Mouse (Mus musculus) kidney, adult 11 months (tissue): ENCODE measurements at regions not wholly inside any gene's neighbourhood (a gene's known extent, or its start where the extent isn't known, plus 50 kb on each side); places are given as distances from the start of the nearest gene placed in this dataset.
"Not testable (repeated sequence)": the region's sequence is repeated elsewhere in the genome, so short reads cannot be mapped to it uniquely, and the experiment has no call there.

ENCODE experiments used
- DNase-seq: peaks from one replicate; pipeline ENCODE4 v3.0.0; 2022

- DNase-seq, result peak; percentile 14
Observed at GRCm38 (mm10) chr10:7390239-7391091, 83.0 kb downstream of the Ulbp1 start.

- DNase-seq, result not testable (repeated sequence)
Observed at GRCm38 (mm10) chr10:7358791-7359190, 114.6 kb downstream of the Ulbp1 start.

DNA sequence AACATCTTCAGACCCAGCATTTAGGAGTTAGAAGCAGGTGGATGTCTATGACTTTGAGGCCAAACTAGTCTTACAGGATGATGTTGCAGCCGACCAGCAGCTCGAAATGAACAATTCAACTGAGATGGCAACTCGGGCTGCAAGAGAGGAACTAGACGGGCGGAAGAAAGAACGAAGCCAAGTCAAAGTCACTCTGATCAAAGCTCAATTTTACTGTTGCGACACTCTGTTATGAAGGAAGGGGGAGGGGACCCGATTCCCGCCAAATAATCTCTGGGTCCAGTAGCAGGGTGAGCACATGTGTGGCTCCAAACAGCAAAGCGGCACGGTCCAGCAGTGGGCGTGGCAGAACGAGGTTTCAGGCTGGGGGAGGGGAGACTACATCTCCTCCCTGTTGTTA, 129.1 kb downstream of the Ulbp1 start:
- peak; percentile 14 for DNase-seq

GRCm38 (mm10) chr10:7343736-7344135, 129.7 kb downstream of the Ulbp1 start:
- DNase-seq, result peak; percentile 18

DNA sequence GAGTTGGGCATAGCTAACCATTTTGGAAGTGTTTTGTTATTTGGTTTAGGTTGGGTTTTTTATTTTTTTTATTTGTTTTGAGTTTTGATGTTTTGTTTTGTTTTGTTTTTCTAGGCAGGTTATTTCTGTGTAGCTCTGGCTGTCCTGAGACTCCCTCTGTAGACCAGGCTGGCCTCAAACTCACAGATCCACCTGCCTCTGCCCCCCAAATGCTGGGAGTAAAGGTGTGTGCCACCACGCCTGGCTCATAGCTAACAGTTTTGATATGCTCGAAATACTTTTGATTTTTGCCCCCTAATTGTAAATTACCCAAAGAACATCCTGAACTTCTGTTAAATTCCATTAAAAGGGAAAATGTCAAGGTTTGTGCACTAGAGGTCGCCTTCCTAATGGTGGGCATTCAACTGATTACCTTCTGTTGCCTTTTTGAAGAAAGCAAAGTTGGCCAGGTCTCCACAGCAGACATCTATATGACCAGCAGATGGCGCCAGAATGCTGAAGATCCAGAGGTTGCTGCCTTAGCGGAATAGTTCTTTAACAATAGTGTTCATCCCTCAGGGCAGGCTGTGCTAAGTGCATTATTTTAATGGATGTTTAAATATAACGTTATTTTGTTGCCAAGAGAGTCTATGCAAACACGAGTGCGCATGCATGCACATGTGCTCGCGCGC, 121.2 kb upstream of the Cnksr3 start:
- peak; percentile 69 for DNase-seq

GRCm38 (mm10) chr10:7328262-7328661, 116.2 kb upstream of the Cnksr3 start:
- DNase-seq, result no peak

DNA sequence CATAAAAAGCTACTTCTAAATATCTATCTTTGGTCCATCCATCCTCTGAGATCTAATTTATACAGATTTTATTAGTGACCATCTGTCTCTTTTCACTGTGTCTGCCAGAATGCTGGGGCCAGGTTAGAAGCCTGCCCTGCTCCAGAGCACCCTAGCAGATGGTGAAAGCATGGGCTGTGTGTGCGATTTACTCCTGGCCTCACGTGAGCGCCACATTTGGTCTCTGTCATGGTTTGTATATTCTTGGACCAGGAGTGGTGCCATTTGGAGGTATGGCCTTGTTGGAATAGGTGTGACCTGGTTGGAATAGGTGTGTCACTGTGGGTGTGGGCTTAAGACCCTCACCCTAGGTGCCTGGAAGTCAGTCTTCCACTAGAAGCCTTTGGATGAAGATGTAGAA, 115.0 kb upstream of the Cnksr3 start:
- DNase-seq, result not testable (repeated sequence)

- DNase-seq, result no peak
Observed at GRCm38 (mm10) chr10:7325074-7325473, 113.0 kb upstream of the Cnksr3 start.

DNA sequence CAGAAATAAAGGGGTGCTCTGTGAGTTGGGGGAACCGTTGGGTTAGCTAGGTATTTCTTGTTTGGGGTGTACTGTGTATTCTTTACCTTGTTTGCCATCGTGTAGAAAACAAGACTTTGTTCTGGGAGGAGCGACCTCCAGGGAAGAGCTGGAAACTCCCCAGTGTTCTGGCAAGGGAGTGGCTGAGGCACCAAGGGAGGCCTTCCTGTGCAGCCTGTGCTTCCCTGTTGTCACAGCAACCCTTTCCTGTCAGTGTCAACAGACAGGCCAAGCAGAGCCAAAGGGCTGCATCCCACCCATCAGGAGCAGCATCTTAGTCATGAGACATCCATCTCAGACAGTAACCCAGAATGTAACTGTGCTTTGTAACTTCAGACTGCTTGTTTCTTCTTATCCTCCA, 111.2 kb upstream of the Cnksr3 start:
- no peak for DNase-seq

DNA sequence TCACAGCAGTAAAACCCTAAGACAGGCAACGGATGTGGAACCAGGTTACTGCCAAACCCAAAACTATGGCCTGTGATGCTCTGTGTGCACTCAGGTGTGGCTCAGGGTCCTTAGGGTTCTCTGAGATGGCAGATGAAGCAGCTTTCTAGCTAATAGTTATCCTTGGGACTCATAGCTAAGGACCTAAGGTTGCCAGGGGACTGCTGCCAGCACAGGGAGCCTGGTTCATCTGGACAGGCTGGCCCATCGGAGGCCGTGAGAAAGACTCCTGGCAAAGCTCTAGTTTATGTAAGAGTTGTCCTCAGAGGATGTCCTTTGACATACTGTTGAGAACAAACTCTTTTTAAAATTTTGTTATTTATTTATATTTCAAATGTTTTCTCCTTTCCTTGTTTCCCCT, 97.9 kb upstream of the Cnksr3 start:
- no peak for DNase-seq

DNA sequence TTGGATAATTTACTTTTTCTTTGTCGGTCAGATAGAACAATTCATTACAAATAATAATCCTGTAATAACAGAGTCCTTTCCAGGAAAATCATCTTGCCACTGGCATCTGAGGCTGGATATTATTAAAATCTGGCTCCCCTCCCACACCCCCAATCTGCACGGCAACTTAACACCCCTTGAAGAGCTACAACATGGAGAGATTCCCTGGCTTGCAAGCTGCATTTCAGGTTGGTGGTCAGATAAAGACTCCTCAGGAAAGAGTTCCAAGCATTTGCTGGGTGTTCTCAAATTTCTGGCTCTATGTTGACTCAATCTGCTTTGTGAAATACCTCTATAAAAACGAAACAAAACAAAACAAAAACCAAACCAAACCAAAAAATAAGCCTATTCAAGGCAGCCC, 93.8 kb upstream of the Cnksr3 start:
- not testable (repeated sequence) for DNase-seq

DNA sequence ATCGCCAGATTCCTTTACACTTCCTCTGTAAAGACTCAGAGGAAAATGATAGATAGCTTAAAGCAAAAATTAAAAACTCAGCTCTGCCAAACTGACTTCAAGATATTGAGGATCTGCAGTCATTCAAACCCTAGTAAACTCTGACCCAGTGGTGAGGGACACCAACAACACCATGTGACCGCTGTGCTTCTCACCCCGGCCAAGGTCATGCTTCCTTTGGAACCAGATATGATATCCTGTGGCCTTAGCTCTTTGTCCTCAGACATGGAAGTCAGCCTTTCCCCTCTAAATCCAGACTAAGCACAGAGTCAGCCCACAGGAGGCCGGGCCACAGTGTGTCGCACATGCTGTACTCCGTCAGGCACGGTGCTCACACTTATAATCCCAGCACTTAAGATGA, 86.3 kb upstream of the Cnksr3 start:
- DNase-seq, result peak; percentile 15

- DNase-seq, result no peak
Observed at GRCm38 (mm10) chr10:7295921-7296320, 83.9 kb upstream of the Cnksr3 start.

DNA sequence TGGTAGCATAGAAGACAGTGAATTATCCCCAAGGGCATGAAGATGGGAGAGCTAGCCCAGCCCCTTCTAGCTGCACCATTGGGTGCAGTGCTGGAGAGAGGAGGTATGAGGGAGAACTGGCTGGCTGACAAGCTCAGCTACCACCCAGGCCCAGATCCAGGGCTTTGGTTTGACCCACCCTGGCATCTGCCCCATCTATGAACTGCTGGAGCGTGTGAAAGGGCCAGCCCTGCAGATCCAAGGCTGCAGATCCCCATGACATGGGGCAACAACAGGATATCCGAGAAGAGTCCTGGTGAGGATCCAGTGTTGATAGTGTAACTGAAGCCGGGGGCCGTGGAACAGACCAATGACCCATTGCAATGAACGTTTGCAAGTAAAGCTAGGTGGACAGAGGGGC, 81.2 kb upstream of the Cnksr3 start:
- DNase-seq, result no peak

GRCm38 (mm10) chr10:7289773-7290411, 77.9 kb upstream of the Cnksr3 start:
- DNase-seq, result peak; percentile 32

GRCm38 (mm10) chr10:7285112-7285905, 73.3 kb upstream of the Cnksr3 start:
- DNase-seq, result no peak

GRCm38 (mm10) chr10:7280429-7280828, 68.4 kb upstream of the Cnksr3 start:
- no peak for DNase-seq

DNA sequence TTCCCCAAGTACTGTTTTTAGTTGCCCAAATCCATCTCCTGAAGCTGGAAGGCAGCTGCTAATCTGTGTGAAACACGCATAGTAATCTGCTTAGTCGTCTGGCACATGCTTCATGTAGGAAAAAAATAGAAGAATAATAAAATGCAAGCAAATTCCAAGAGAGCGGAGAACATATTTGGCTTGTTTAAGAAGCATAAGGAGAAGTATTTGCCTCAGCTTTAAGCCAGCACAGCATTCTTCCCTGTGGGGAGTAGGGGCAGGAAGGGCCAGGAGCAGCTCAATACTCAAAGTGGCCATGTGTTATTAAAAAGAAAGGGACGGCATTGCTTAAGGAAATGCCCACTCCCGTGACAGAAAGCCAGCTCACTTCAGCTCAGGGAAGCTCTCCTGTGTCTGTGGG, 66.8 kb upstream of the Cnksr3 start:
- DNase-seq, result no peak

- DNase-seq, result no peak
Observed at GRCm38 (mm10) chr10:7275357-7275756, 63.3 kb upstream of the Cnksr3 start.

DNA sequence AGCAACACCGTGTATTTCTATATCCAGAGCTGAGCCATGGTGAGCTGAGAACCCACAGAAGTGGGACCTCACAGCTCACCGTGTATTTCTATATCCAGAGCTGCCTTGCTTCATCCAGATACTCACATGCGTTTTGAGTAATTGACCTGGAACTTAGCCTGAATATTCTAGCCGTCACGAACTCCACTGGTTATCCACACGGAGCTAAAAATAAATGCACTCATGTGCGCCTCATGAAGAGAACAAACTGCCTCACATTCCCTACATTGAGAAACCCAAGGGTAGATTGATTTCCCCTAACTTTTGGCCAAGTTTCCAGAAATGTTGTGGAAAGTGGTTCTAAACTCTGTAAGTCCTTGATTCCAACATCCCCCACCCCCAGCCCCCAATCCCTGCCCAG, 62.4 kb upstream of the Cnksr3 start:
- peak; percentile 10 for DNase-seq

DNA sequence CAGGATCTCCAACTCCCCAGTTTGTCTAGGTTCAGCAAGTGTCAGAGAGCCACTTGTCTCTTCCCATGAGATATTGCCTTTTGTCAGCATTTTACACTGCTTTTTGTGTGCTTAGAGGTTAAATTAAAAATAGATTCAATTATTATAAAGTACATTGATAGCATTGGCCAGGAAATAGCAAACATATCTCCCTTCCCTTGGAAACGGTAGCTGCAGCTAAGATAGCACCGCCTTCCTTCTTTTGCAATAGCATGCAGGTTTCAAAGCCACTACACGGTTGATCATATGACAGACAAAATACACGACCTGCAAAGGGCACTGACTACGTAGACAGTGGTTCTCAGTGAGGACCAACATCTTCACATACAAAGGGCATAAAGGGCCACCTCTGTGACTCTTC, 59.1 kb upstream of the Cnksr3 start:
- no peak for DNase-seq

DNA sequence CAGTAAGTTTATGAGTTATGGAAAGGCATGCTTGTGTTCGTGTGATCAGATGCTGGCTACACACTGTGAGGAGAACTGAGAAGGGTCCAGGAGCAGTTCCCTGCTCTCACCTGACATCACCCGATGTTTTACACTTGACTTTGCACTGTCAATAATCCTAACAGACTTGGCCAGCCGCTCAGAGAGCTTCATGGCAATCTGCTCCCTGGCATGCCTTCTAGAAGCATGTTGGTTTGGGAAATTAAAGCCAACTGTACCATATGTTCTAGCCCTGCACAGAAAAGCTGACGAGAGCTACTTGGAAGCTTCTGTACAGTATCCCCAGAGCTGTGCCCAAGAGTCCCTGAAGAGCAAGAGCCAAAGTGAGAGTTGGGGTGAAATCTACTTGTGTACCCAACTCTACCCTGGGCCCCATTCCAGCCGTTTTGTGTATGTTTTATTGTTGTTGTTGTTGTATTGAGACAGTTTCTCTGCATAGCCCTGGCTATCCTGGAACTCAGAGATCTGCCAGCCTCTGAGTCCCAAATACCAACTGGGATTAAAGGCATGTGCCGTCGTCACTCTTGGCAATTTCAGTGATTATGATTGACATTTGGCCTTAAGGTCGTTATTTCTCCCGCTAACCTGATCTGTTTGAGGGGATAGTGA, 56.5 kb upstream of the Cnksr3 start:
- DNase-seq, result no peak

DNA sequence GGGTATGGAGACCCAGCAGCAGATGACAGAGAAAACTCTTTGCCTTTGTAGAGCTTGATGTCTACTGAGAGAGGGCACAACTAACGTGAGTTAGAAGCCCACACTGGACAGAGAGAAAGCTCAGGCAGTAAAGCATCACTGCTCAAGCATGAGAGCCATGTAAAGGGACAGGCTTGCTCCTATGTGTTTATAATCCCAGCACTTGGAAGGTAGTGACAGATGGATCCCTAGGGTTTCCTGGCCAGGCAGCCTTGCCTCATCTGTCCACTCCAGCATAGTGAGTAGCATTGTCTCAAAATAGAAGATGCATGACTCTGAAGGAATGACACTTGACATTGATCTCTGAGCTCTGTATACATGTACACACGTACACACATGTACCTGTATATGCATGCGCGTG, 55.9 kb upstream of the Cnksr3 start:
- no peak for DNase-seq
